Mouse (Mus musculus) right cerebral cortex, postnatal 36 days (tissue): ENCODE measurements at regions not wholly inside any gene's neighbourhood (a gene's known extent, or its start where the extent isn't known, plus 50 kb on each side); places are given as distances from the start of the nearest gene placed in this dataset.

Source experiments
- DNase-seq, 2 experiments: peaks; one replicate each; pipeline ENCODE4 v3.0.0; 2022; ENCODE audit warnings: low spot score in 2 of 2, mixed read lengths in 1 of 2

GRCm38 (mm10) chr14:123081016-123081714 lies 97.3 kb upstream of the Tmtc4 start:
- no peak for DNase-seq

- DNase-seq, result no peak
Measured at GRCm38 (mm10) chr14:123079733-123080132, 95.9 kb upstream of the Tmtc4 start.

GRCm38 (mm10) chr14:123078804-123079203 lies 95.0 kb upstream of the Tmtc4 start:
- DNase-seq, result no peak

- DNase-seq, result no peak
Measured at GRCm38 (mm10) chr14:123066344-123066743, 82.5 kb upstream of the Tmtc4 start.

DNA sequence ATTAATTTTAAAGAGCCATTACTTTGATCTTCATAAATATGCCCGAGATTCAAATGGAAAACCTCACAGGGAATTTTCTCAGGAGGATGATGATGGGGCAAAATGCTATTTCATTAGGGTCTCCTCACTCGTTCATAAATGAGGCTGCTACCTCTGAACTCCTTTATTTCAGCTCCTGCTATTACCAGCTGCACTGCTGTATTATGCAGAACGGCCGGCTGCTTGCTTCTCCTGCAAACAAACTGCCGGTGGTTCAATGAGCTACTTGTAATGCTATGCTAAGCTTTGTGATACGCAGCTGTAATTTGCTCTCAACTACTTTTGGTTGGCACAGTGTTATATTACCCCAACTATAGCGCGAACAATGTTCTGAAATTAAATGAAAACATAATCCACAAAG lies 81.7 kb upstream of the Tmtc4 start:
- no peak for DNase-seq

DNA sequence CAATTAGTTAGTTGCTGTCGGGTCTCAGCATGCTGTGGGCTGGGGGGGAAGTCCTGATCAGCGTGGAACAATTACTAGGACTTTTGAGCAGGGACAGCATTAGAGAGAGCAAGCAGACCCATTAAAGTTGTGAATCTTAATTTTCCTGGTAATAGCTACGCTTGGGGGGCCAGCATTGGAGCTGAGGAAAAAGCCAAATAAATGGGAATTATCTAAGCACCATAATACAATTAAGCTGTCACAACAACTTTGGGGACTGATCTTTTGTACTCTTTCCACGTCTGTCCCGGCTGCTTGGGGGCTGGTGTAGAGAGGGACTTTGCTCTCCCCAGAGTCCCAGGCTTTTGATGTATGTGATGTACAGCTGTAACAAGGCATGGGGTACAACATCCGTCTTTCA lies 81.3 kb upstream of the Tmtc4 start:
- DNase-seq, result no peak

- DNase-seq, result no peak
Measured at GRCm38 (mm10) chr14:123062908-123063307, 79.1 kb upstream of the Tmtc4 start.

- no peak for DNase-seq
Measured at GRCm38 (mm10) chr14:123056976-123057375, 73.1 kb upstream of the Tmtc4 start.

DNA sequence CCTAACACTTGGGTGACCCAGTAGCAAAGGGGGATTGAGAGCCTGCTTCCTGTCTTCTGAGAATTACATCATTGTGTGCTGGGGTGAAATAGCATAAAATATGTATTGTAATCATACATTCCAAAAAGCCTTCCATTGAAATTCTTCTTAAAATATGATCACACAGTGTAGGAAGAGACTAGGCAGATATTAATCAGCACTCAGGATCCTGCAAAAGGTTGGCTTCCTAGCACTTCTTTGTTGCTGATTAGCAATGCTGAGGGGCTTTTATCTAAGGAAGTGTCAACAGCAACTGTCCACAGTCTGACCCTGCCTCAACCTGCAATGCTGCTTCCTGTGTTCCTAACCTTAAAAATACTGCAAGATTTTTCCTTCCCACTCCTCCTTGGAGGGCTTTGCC lies 64.6 kb upstream of the Tmtc4 start:
- DNase-seq, result no peak

DNA sequence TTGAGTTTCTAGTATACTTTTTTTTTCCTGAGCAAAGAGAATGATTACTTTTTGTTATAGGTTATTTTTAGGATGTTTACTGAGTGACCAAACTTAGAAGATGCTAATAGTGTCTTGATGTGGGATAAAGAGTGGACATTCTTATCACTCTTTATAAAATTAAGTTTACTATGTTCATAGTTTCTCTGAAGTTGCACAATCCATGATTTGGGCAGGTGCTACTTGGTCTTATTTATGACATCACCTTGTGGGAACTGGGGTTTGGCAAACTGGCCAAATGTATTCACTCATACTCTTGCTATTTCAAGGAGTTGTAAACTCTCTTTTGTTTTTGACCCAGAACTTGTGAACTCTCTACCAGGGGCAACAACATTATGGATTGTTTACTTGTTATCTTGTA lies 56.2 kb upstream of the Tmtc4 start:
- DNase-seq, result no peak

DNA sequence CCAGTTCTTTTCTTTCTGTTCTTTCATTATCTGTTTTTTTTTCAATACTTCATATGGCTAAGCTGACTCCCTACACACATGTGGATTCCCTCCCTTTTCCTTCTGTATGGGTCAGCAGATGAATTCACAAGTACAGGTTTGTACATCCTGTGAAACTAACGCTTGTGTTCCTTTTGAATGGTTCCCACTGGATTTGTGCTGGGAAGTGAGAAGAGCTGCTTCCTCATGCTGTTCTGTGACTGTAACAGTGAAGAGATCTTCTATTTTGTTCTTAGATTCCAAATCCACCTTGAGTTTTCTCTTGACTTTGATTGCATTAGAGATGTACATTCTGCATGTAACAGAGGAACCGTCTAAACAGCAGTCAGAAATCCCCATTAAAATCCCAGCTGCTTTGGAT lies 53.6 kb upstream of the Tmtc4 start:
- DNase-seq, result no peak
